Mouse (Mus musculus) thymus, adult 2 months (tissue): Measurements from ENCODE around the gene Zfp37. TPM values are rescaled to one million over a fixed set of nuclear protein-coding genes. Genes with fewer than 3 reads are reported as not detected.
"Not testable (repeated sequence)": the region's sequence is repeated elsewhere in the genome, so short reads cannot be mapped to it uniquely, and the experiment has no call there.

ENCODE experiments used
- DNase-seq: peaks from one replicate; pipeline ENCODE4 v3.0.0; 2021
- H3K27ac ChIP-seq: fragments of 200-500 bp; 2 replicates; pipeline ENCODE4 v1.5.1; 2012; ENCODE audit warnings: low read length, control low read depth; ENCODE audit not compliant: control insufficient read depth, insufficient read depth
- H3K27me3 ChIP-seq: fragments of 200-500 bp; 2 replicates; pipeline ENCODE4 v1.6.1; 2012; ENCODE audit warnings: mild to moderate bottlenecking, low read length, moderate library complexity, mixed read lengths; ENCODE audit not compliant: control insufficient read depth, insufficient read depth
- H3K36me3 ChIP-seq: fragments of 200-500 bp; 2 replicates; pipeline ENCODE4 v1.6.1; 2012; ENCODE audit warnings: mild to moderate bottlenecking, low read length, moderate library complexity; ENCODE audit not compliant: control insufficient read depth, insufficient read depth
- H3K4me1 ChIP-seq: fragments of 200-500 bp; replicated peaks from 2 replicates; pipeline ENCODE4 v1.6.1; 2012; ENCODE audit warnings: low read length; ENCODE audit not compliant: control insufficient read depth, insufficient read depth
- H3K4me3 ChIP-seq: fragments of 200-500 bp; 2 replicates; pipeline ENCODE4 v1.5.1; 2012; ENCODE audit warnings: mild to moderate bottlenecking, low read length, control low read depth, moderate library complexity; ENCODE audit not compliant: control insufficient read depth, insufficient read depth
- CTCF ChIP-seq: fragments of 200-500 bp; IDR thresholded peaks from 2 replicates; pipeline ENCODE4 v1.5.1; 2012; ENCODE audit warnings: mild to moderate bottlenecking, control low read depth, low read length, moderate library complexity, borderline replicate concordance; ENCODE audit not compliant: control insufficient read depth, poor library complexity, insufficient read depth; ENCODE audit errors: extremely low read depth
- POLR2A ChIP-seq: fragments of 200-500 bp; IDR thresholded peaks from 2 replicates; pipeline ENCODE4 v1.6.1; 2012; ENCODE audit warnings: mild to moderate bottlenecking, low read length, control low read depth, moderate library complexity; ENCODE audit not compliant: control insufficient read depth, poor library complexity, insufficient read depth; ENCODE audit errors: extremely low read depth
- WGBS: fragments of 180-500 bp; shearing (Covaris S2); methylation state at CpG from one replicate; pipeline ENCODE4 v1.1.7; 2018; 5-methylcytosine and 5-hydroxymethylcytosine counted together
- polyA plus RNA-seq: library from polyadenylated mRNA; depleted of rRNA; stranded (reverse); fragments of >200 nt; gene quantifications from 2 replicates; pipeline ENCODE4 v1.2.3, GENCODE M21; 2012

Zfp37 gene
- polyA plus RNA-seq, 1 experiment = 0.12 TPM

- Histone ChIP-seq H3K36me3 (no peaks in the 10 kb centered on the region), H3K27ac (no peak overlapping the region), H3K4me1 (no peaks in the 10 kb centered on the region), H3K4me3 (no peak overlapping the region), H3K27me3 (no peaks in the 10 kb centered on the region)
- TF ChIP-seq CTCF (no peak), POLR2A (no peak)
- DNase-seq = no peak
- 93% methylated on average over 10 of the region's 10 CpGs for WGBS
These were observed 41.8 kb upstream of the Zfp37 start for GRCm38 (mm10) chr4:62272696-62273095.

GRCm38 (mm10) chr4:62267101-62267500 is 36.3 kb upstream of the Zfp37 start:
- 87% methylated on average over 10 of the region's 10 CpGs for WGBS
- H3K27me3 ChIP-seq = no peaks in the 10 kb centered on the region
- H3K36me3 ChIP-seq = no peaks in the 10 kb centered on the region
- no peak for DNase-seq
- H3K27ac ChIP-seq = no peak overlapping the region
- TF ChIP-seq POLR2A (no peak), CTCF (no peak)
- no peak overlapping the region for H3K4me3 ChIP-seq
- no peaks in the 10 kb centered on the region; the same call in none of the 2 replicates for H3K4me1 ChIP-seq

DNA sequence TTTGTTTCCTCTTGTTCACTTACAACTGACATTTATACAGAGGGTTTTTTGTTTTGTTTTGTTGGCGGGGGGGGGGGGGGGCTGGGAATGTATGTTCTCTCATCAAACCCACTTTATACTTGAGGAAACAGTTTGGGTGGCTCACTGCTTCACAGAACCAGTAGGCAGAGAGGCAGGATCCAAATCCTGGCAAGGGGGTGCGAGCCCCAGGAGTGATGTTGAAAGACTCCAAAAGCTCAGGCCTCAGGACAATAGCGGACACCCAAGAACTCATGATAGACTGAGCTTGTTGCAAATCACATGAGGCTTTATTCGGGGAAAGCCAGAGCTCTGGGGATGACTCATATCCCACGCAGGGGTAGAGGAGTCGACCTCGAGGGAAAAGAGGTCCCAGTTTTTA is 35.2 kb upstream of the Zfp37 start:
- not testable (repeated sequence) for DNase-seq, H3K4me1 ChIP-seq, H3K27me3 ChIP-seq, H3K27ac ChIP-seq, H3K36me3 ChIP-seq, H3K4me3 ChIP-seq
- WGBS = 48% methylated on average over 7 of the region's 7 CpGs

- Histone ChIP-seq H3K4me3 (no peak overlapping the region), H3K4me1 (no peaks in the 10 kb centered on the region; the same call in none of the 2 replicates), H3K27ac (no peak overlapping the region), H3K27me3 (no peaks in the 10 kb centered on the region), H3K36me3 (no peaks in the 10 kb centered on the region)
- DNase-seq = no peak
- 61% methylated on average over 10 of the region's 10 CpGs for WGBS
- TF ChIP-seq POLR2A (no peak), CTCF (no peak)
These were observed 34.4 kb upstream of the Zfp37 start for GRCm38 (mm10) chr4:62265154-62265836.

GRCm38 (mm10) chr4:62263133-62263844 is 32.4 kb upstream of the Zfp37 start:
- Histone ChIP-seq H3K27me3 (no peaks in the 10 kb centered on the region), H3K4me1 (no peaks in the 10 kb centered on the region; the same call in none of the 2 replicates), H3K27ac (no peak overlapping the region), H3K36me3 (no peaks in the 10 kb centered on the region), H3K4me3 (no peak overlapping the region)
- DNase-seq = no peak
- TF ChIP-seq CTCF (no peak), POLR2A (no peak)
- 49% methylated on average over 7 of the region's 7 CpGs for WGBS

DNA sequence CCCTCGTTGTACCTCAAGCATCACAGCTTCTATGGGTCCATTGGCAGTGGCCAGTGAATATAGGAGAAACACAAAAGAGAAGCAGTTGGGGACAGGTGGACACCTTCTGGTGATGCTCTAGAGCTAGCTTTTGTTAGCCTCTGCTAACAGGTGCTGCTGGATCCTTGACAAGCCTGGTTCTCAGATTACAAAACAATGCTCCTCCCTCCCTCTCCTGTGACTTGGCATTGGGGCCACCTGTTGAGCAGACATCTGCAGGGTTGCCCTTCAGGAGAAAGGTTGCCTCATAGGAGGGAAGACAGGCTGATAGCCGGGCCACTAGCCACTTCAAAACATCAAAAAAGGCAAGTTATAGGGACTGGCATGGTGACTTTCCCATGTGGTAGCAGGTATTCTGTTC is 31.4 kb upstream of the Zfp37 start, which contains the start of gene Slc31a2:
Gene Slc31a2, plus strand, starts transcription at position 287 of the 400 bp plus-strand sequence.
- no peaks in the 10 kb centered on the region for H3K36me3 ChIP-seq
- 44% methylated on average over 2 of the region's 2 CpGs for WGBS
- DNase-seq = no peak
- no peak within 1 kb of the TSS for H3K4me3 ChIP-seq
- H3K27me3 ChIP-seq = no peaks in the 10 kb centered on the region
- H3K27ac ChIP-seq = no peak within 1 kb of the TSS
- H3K4me1 ChIP-seq = no peaks in the 10 kb centered on the region; the same call in none of the 2 replicates
- TF ChIP-seq POLR2A (no peak), CTCF (no peak)

DNA sequence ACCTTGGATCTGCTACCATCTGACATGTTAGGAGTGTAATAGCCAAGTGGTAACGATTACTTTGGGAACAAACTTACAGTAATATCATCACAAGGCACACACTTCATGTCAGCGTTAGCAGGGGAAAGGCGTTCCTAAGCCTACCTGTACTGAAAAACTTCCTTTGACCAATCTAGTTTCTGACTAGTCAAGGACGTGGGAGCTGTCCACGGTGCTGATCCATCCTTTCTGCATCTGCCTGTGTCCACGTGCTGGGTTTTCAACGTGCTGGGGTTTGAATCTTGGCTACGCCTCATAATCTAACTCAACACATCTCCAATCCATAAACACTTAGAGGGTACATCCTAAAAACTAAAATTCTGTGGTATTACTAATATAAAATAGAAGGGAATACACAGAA is 26.1 kb upstream of the Zfp37 start:
- Histone ChIP-seq H3K4me1 (no peaks in the 10 kb centered on the region), H3K4me3 (no peak overlapping the region), H3K27ac (no peak overlapping the region), H3K36me3 (no peaks in the 10 kb centered on the region), H3K27me3 (no peaks in the 10 kb centered on the region)
- DNase-seq = peak; percentile 30
- 21% methylated on average over 8 of the region's 8 CpGs for WGBS
- TF ChIP-seq POLR2A (no peak), CTCF (no peak)
